Mouse (Mus musculus): ENCODE results near the gene Mybphl. TPM values are rescaled to one million over a fixed set of nuclear protein-coding genes. Genes with fewer than 3 reads are reported as not detected.

The Mybphl gene
- total RNA-seq (2023), result 0.32 TPM in 1 of 2 replicates, not detected in the other

GRCm38 (mm10) chr3:108364270-108364995 is at the start of gene Mybphl:
Gene Mybphl, plus strand, starts transcription at chr3:108364911.

GRCm38 (mm10) chr3:108383485-108384354 is 19.0 kb downstream of the Mybphl start, which contains the start of gene Psrc1:
Gene Psrc1, plus strand, starts transcription at chr3:108383839.

GRCm38 (mm10) chr3:108414857-108415830 is 50.4 kb downstream of the Mybphl start, which contains the start of gene Celsr2:
Gene Celsr2, minus strand, starts transcription at chr3:108415552.

Other genes with a start within 250 kb of the Mybphl start
- 113 and 120 TPM in 2 replicates for gene Gnai3, start 218.8 kb upstream of the Mybphl start, total RNA-seq (2023)
- not detected in 2 replicates for gene Gpr61, start 210.0 kb upstream of the Mybphl start, total RNA-seq (2023)
- gene Amigo1, start 178.6 kb upstream of the Mybphl start, total RNA-seq (2023), result 0.50 and 0.69 TPM in 2 replicates
- 39.0 and 42.1 TPM in 2 replicates for gene Cyb561d1, start 163.7 kb upstream of the Mybphl start, total RNA-seq (2023)
- 10.2 and 11.0 TPM in 2 replicates for gene Atxn7l2, start 154.0 kb upstream of the Mybphl start, total RNA-seq (2023)
- not detected in 2 replicates for gene Sypl2, start 138.3 kb upstream of the Mybphl start, total RNA-seq (2023)
- 21.8 and 27.1 TPM in 2 replicates for gene Psma5, start 108.0 kb upstream of the Mybphl start, total RNA-seq (2023)
- gene Sort1, start 80.8 kb upstream of the Mybphl start, total RNA-seq (2023), result 139 and 173 TPM in 2 replicates
- gene Psrc1, start 18.9 kb downstream of the Mybphl start, total RNA-seq (2023), result 6.2 TPM in 2 replicates
- gene Celsr2, start 50.6 kb downstream of the Mybphl start, total RNA-seq (2023), result 0.60 and 0.68 TPM in 2 replicates
- 41.8 and 57.4 TPM in 2 replicates for gene Sars, start 80.3 kb downstream of the Mybphl start, total RNA-seq (2023)
- not detected in 2 replicates for gene 1700013F07Rik, start 169.2 kb downstream of the Mybphl start, total RNA-seq (2023)
- not detected in 2 replicates for gene 5330417C22Rik, start 171.6 kb downstream of the Mybphl start, total RNA-seq (2023)
- 39.6 and 41.8 TPM in 2 replicates for gene Tmem167b, start 197.6 kb downstream of the Mybphl start, total RNA-seq (2023)
- 24.9 and 26.3 TPM in 2 replicates for gene Taf13, start 206.8 kb downstream of the Mybphl start, total RNA-seq (2023)
- 3.5 and 4.5 TPM in 2 replicates for gene Wdr47, start 226.4 kb downstream of the Mybphl start, total RNA-seq (2023)